In the genomic region with DNA sequence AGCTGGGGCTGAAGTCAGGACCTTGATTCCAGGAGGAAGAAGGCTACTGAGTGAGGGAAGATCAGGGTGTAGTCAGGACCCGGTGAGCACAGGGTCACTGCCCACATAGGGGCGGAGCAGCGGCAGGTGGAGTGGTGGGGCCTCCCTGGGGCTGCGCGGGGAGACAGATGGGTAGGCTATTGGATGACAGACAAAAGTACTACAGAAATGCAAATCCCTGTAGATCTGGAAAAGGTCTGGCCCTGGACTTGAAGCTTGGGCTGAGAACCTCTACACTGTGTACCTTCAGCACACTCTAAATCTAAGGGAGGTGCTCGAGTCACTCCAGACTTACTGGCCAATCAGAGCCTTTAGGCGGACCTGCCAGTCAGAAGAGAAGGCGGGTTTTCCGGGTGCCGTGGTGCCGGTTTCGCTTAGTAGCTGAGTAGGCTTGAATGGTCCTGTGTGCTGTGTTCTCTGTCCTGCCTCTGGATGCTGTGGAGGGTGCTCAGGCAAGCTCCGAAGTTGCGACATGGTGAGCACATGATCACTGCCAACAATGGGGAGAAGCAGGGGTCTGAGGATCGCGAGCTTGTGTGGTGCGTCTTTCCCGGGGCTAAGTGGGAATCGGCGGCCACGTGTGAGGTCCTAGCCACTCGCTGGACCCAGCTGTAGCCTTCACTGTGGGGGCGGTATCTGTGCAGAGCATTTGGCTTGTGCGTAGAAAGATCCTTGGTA, we compare ENCODE assay signal across 8 mouse cellular contexts. TPM values are rescaled to one million over a fixed set of nuclear protein-coding genes. Genes with fewer than 3 reads are reported as not detected.
A peak's percentile ranks its signal among the peaks of the same experiment; 100 is the strongest.
DNase-seq lines count a peak whose midpoint lies in the region; ATAC-seq and TF ChIP-seq lines count a peak whose summit lies in the region.
"Not testable (repeated sequence)": the region's sequence is repeated elsewhere in the genome, so short reads cannot be mapped to it uniquely, and the experiment has no call there.

No protein-coding gene starts in this region.

- peak; percentile 47 to 52 for DNase-seq in gastrocnemius, adult 8-10 months (ENCODE audit: low spot score in 2 of 2)
- DNase-seq in induced T-regulatory cell, adult 2 months (ENCODE audit: low read depth): peak; percentile 71
- DNase-seq in left cerebral cortex, adult 8-10 months (ENCODE audit: low spot score in 2 of 2): peak; percentile 72 to 80
- peak; percentile 83 to 91 for DNase-seq in right cerebral cortex, adult 2 months (ENCODE audit: low spot score in 2 of 2)
- DNase-seq in urinary bladder, postnatal 14 days (ENCODE audit: low spot score): peak; percentile 77

- TF ChIP-seq POLR2A in cortical plate, adult 2 months (IDR thresholded peaks at IDR 0.05; ENCODE audit: extremely low read depth, insufficient read depth, low read length): not testable (repeated sequence)

- ATAC-seq in activated CD4-positive, CD25-positive, alpha-beta regulatory T cell, adult 4 months: peak; percentile 99
- peak; percentile 96 for ATAC-seq in megakaryocyte, adult 5-6 weeks (ENCODE audit: poor library complexity, severe bottlenecking)

- not testable (repeated sequence) for TF ChIP-seq CTCF in cortical plate, adult 2 months (IDR thresholded peaks at IDR 0.05; ENCODE audit: extremely low read depth, insufficient read depth, low read length)

- 0 out of 2 replicates have a peak overlapping the region, but pooled peaks have one; percentile 59 for H3K27ac ChIP-seq in cortical plate, adult 2 months (ENCODE audit: insufficient read depth, low read length)

- H3K4me3 ChIP-seq in cortical plate, adult 2 months (ENCODE audit: insufficient read depth, low read length): peak overlapping the region; percentile 91

- not testable (repeated sequence) for H3K4me1 ChIP-seq in cortical plate, adult 2 months (ENCODE audit: control insufficient read depth, insufficient read depth, low read length)

RNA-seq across cellular contexts. Expression of gene 2610044O15Rik8, which starts 29.2 kb away (rescaled TPM):
- 10 to 100 TPM; 16.6 to 34.4 TPM for polyA plus RNA-seq in activated CD4-positive, CD25-positive, alpha-beta regulatory T cell, adult 4 months (2017; shearing (Covaris generic))
- 15.9 and 17.0 TPM in 2 replicates for polyA plus RNA-seq in cortical plate, adult 2 months (2012; rRNA removed)
- total RNA-seq in gastrocnemius, adult 8-10 months (2022): 10 to 100 TPM; 18.8 to 25.6 (median 24.0) TPM
- total RNA-seq in left cerebral cortex, adult 8-10 months (2022): 10 to 100 TPM; 21.2 to 26.0 (median 24.9) TPM
- total RNA-seq in megakaryocyte, adult 5-6 weeks (2015): 11.2 and 12.6 TPM in 2 replicates
- 11.1 and 17.5 TPM in 2 replicates for total RNA-seq in megakaryocyte, adult 5-6 weeks (2017)

Comparison
In these comparisons a context has a peak if more than half of its experiments do, and no peak if none do; other contexts are left out.
1. Peak in every context shown above with its lines: DNase-seq, ATAC-seq, H3K4me3 ChIP-seq and H3K27ac ChIP-seq.